Mouse (Mus musculus): ENCODE measurements at regions not wholly inside any gene's neighbourhood (a gene's known extent, or its start where the extent isn't known, plus 50 kb on each side); places are given as distances from the start of the nearest gene placed in this dataset.

- TF ChIP-seq POLR2A (IDR thresholded peaks at IDR 0.05; ENCODE audit: borderline replicate concordance, extremely low read depth, insufficient read depth, insufficient read length, poor library complexity, severe bottlenecking) = no peak
- no peak for TF ChIP-seq CTCF (IDR thresholded peaks at IDR 0.05; ENCODE audit: borderline replicate concordance, extremely low read depth, insufficient read depth, insufficient read length)
These were observed 220.5 kb upstream of the Ntm start for GRCm38 (mm10) chr9:30183409-30183808.
